Mouse (Mus musculus): ENCODE results near the gene Gpkow. TPM values are rescaled to one million over a fixed set of nuclear protein-coding genes. Genes with fewer than 3 reads are reported as not detected.
"Not testable (repeated sequence)": the region's sequence is repeated elsewhere in the genome, so short reads cannot be mapped to it uniquely, and the experiment has no call there.

Gene Gpkow
- polyA plus RNA-seq, 1 experiment from 2014 or later, result 47.6 TPM

GRCm38 (mm10) chrX:7680864-7681263, 16.1 kb upstream of the Gpkow start, which contains the start of gene Magix:
Gene Magix (minus strand): TSS chrX:7681251.
- WGBS, result 66% methylated on average over 14 of the region's 14 CpGs

GRCm38 (mm10) chrX:7688321-7688720, 8.6 kb upstream of the Gpkow start:
- H3K27me3 ChIP-seq (ENCODE audit: insufficient read depth, low read length), result no peaks in the 10 kb centered on the region
- H3K4me3 ChIP-seq (ENCODE audit: low read length), result no peak overlapping the region
- no peak for ATAC-seq (ENCODE audit: low FRiP score, low TSS enrichment)
- no peak overlapping the region for H3K4me2 ChIP-seq (replicated peaks; ENCODE audit: low read depth, low read length)
- WGBS, result 96% methylated on average over 2 of the region's 2 CpGs
- H3K27ac ChIP-seq (ENCODE audit: low read length), result no peak overlapping the region
- no peaks in the 10 kb centered on the region for H3K9me3 ChIP-seq (ENCODE audit: low read length)
- no peak overlapping the region for H3K9ac ChIP-seq (replicated peaks; ENCODE audit: low read length)
- H3K4me1 ChIP-seq (ENCODE audit: insufficient read depth, low read length), result no peaks in the 10 kb centered on the region
- H3K36me3 ChIP-seq (ENCODE audit: insufficient read depth, low read length), result no peaks in the 10 kb centered on the region

More at GRCm38 (mm10) chrX:7680864-7681263, 16.1 kb upstream of the Gpkow start, which contains the start of gene Magix:
- Histone ChIP-seq H3K4me1 (ENCODE audit: insufficient read depth, low read length) (no peaks in the 10 kb centered on the region), H3K4me2 (replicated peaks; ENCODE audit: low read depth, low read length) (peak within 1 kb of the TSS; percentile 54), H3K27me3 (ENCODE audit: insufficient read depth, low read length) (no peaks in the 10 kb centered on the region), H3K36me3 (ENCODE audit: insufficient read depth, low read length) (no peaks in the 10 kb centered on the region), H3K9ac (replicated peaks; ENCODE audit: low read length) (peak within 1 kb of the TSS; percentile 39; the same call in 1 of the 2 replicates), H3K27ac (ENCODE audit: low read length) (no peak within 1 kb of the TSS), H3K9me3 (ENCODE audit: low read length) (no peaks in the 10 kb centered on the region), H3K4me3 (ENCODE audit: low read length) (peak within 1 kb of the TSS; percentile 33)
- ATAC-seq (ENCODE audit: low FRiP score, low TSS enrichment), result no peak; the same call in 1 of the 2 replicates

- Histone ChIP-seq H3K4me1 (ENCODE audit: insufficient read depth, low read length) (no peaks in the 10 kb centered on the region), H3K4me3 (ENCODE audit: low read length) (no peak overlapping the region), H3K4me2 (replicated peaks; ENCODE audit: low read depth, low read length) (no peak overlapping the region), H3K9ac (replicated peaks; ENCODE audit: low read length) (no peak overlapping the region), H3K27ac (ENCODE audit: low read length) (no peak overlapping the region), H3K27me3 (ENCODE audit: insufficient read depth, low read length) (no peaks in the 10 kb centered on the region), H3K36me3 (ENCODE audit: insufficient read depth, low read length) (no peaks in the 10 kb centered on the region), H3K9me3 (ENCODE audit: low read length) (no peaks in the 10 kb centered on the region)
- whole genome bisulfite sequencing, result 47% methylated on average over 3 of the region's 3 CpGs
- ATAC-seq (ENCODE audit: low FRiP score, low TSS enrichment), result no peak
Observed at GRCm38 (mm10) chrX:7690486-7690885, 6.4 kb upstream of the Gpkow start.

GRCm38 (mm10) chrX:7692862-7693261, 4.1 kb upstream of the Gpkow start:
- Histone ChIP-seq H3K4me2 (replicated peaks; ENCODE audit: low read depth, low read length) (no peak overlapping the region), H3K4me3 (ENCODE audit: low read length) (no peak overlapping the region), H3K27me3 (ENCODE audit: insufficient read depth, low read length) (no peaks in the 10 kb centered on the region), H3K9ac (replicated peaks; ENCODE audit: low read length) (no peak overlapping the region), H3K9me3 (ENCODE audit: low read length) (no peaks in the 10 kb centered on the region), H3K36me3 (ENCODE audit: insufficient read depth, low read length) (no peaks in the 10 kb centered on the region), H3K27ac (ENCODE audit: low read length) (no peak overlapping the region), H3K4me1 (ENCODE audit: insufficient read depth, low read length) (no peaks in the 10 kb centered on the region)
- 49% methylated on average over 4 of the region's 4 CpGs for WGBS
- no peak for ATAC-seq (ENCODE audit: low FRiP score, low TSS enrichment)

GRCm38 (mm10) chrX:7696520-7696919, 411 bp upstream of the Gpkow start:
- peak overlapping the region; percentile 68 for H3K4me3 ChIP-seq (ENCODE audit: low read length)
- H3K36me3 ChIP-seq (ENCODE audit: insufficient read depth, low read length), result 0 out of 2 replicates have a peak, but pooled peaks cover 7% of the 10 kb centered on the region
- ATAC-seq (ENCODE audit: low FRiP score, low TSS enrichment), result peak; percentile 21; the same call in 1 of the 2 replicates
- WGBS, result 40% methylated on average over 6 of the region's 6 CpGs
- H3K9me3 ChIP-seq (ENCODE audit: low read length), result no peaks in the 10 kb centered on the region
- H3K27ac ChIP-seq (ENCODE audit: low read length), result no peak overlapping the region
- peak overlapping the region; percentile 43 for H3K4me2 ChIP-seq (replicated peaks; ENCODE audit: low read depth, low read length)
- no peaks in the 10 kb centered on the region for H3K27me3 ChIP-seq (ENCODE audit: insufficient read depth, low read length)
- no peaks in the 10 kb centered on the region for H3K4me1 ChIP-seq (ENCODE audit: insufficient read depth, low read length)
- H3K9ac ChIP-seq (replicated peaks; ENCODE audit: low read length), result no peak overlapping the region

GRCm38 (mm10) chrX:7713764-7714134, 16.8 kb downstream of the Gpkow start:
- H3K4me2 ChIP-seq (replicated peaks; ENCODE audit: low read depth, low read length), result peak overlapping the region; percentile 38
- peak overlapping the region; percentile 58; the same call in 1 of the 2 replicates for H3K9ac ChIP-seq (replicated peaks; ENCODE audit: low read length)
- not testable (repeated sequence) for H3K27me3 ChIP-seq (ENCODE audit: insufficient read depth, low read length); H3K9me3 ChIP-seq (ENCODE audit: low read length); H3K4me1 ChIP-seq (ENCODE audit: insufficient read depth, low read length); H3K36me3 ChIP-seq (ENCODE audit: insufficient read depth, low read length); ATAC-seq (ENCODE audit: low FRiP score, low TSS enrichment); H3K27ac ChIP-seq (ENCODE audit: low read length)
- 30% methylated on average over 5 of the region's 12 CpGs for WGBS
- peak overlapping the region; percentile 28 for H3K4me3 ChIP-seq (ENCODE audit: low read length)

- 26% methylated on average over 40 of the region's 60 CpGs for WGBS
- H3K36me3 ChIP-seq (ENCODE audit: insufficient read depth, low read length); H3K9me3 ChIP-seq (ENCODE audit: low read length); H3K27me3 ChIP-seq (ENCODE audit: insufficient read depth, low read length); H3K4me1 ChIP-seq (ENCODE audit: insufficient read depth, low read length); H3K27ac ChIP-seq (ENCODE audit: low read length): not testable (repeated sequence)
- H3K9ac ChIP-seq (replicated peaks; ENCODE audit: low read length), result peak within 1 kb of the TSS; percentile 58; the same call in 1 of the 2 replicates
- H3K4me3 ChIP-seq (ENCODE audit: low read length), result peak within 1 kb of the TSS; percentile 30
- ATAC-seq (ENCODE audit: low FRiP score, low TSS enrichment), result peak; percentile 97
- H3K4me2 ChIP-seq (replicated peaks; ENCODE audit: low read depth, low read length), result peak within 1 kb of the TSS; percentile 42
Observed at GRCm38 (mm10) chrX:7714135-7714899, 17.4 kb downstream of the Gpkow start, which contains the start of gene Wdr45. Gene Wdr45 (plus strand): TSS chrX:7714333.

- H3K4me2 ChIP-seq (replicated peaks; ENCODE audit: low read depth, low read length); H3K4me1 ChIP-seq (ENCODE audit: insufficient read depth, low read length); H3K9me3 ChIP-seq (ENCODE audit: low read length); H3K27me3 ChIP-seq (ENCODE audit: insufficient read depth, low read length); H3K27ac ChIP-seq (ENCODE audit: low read length); H3K9ac ChIP-seq (replicated peaks; ENCODE audit: low read length); H3K4me3 ChIP-seq (ENCODE audit: low read length); ATAC-seq (ENCODE audit: low FRiP score, low TSS enrichment); H3K36me3 ChIP-seq (ENCODE audit: insufficient read depth, low read length): not testable (repeated sequence)
- 42% methylated on average over 1 of the region's 1 CpGs for WGBS
Observed at GRCm38 (mm10) chrX:7716058-7716457, 19.1 kb downstream of the Gpkow start.

GRCm38 (mm10) chrX:7721514-7722281, 24.8 kb downstream of the Gpkow start, which contains the start of gene Gm45208:
Gene Gm45208 (plus strand): TSS chrX:7722245.
- 22% methylated on average over 22 of the region's 22 CpGs for WGBS
- Histone ChIP-seq H3K4me2 (replicated peaks; ENCODE audit: low read depth, low read length) (peak within 1 kb of the TSS; percentile 65), H3K9ac (replicated peaks; ENCODE audit: low read length) (peak within 1 kb of the TSS; percentile 72), H3K27ac (ENCODE audit: low read length) (peak within 1 kb of the TSS; percentile 96), H3K36me3 (ENCODE audit: insufficient read depth, low read length) (peaks cover 17% of the 10 kb centered on the region; the same call in 1 of the 2 replicates), H3K9me3 (ENCODE audit: low read length) (no peaks in the 10 kb centered on the region), H3K27me3 (ENCODE audit: insufficient read depth, low read length) (no peaks in the 10 kb centered on the region; the same call in 1 of the 2 replicates), H3K4me3 (ENCODE audit: low read length) (peak within 1 kb of the TSS; percentile 60), H3K4me1 (ENCODE audit: insufficient read depth, low read length) (peaks cover 6% of the 10 kb centered on the region; the same call in 1 of the 2 replicates)
- peak; percentile 92 for ATAC-seq (ENCODE audit: low FRiP score, low TSS enrichment)
